Comparison of ENCODE assay signal across 12 mouse cellular contexts in the genomic region with DNA sequence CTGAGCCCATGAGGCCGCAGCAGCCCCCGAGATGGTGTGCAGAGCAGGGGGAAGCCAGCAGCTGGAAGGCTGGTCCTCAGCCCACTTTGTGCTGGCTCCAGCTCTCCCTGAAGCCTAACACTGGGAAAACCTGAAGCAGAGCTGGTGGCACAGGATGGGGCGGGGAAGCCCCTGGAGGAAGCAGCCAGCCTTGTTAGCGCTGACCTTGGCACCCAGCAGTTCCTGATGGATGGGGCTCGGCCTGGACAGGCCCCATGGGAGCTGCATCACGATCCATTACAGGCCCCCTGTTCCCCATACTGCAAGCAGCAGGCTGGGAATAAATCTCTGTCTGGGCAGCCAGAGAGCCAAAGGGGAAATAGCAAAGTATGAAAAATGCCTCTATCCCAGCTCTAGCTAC. TPM values are rescaled to one million over a fixed set of nuclear protein-coding genes. Genes with fewer than 3 reads are reported as not detected.
DNase-seq lines count a peak whose midpoint lies in the region; ATAC-seq and TF ChIP-seq lines count a peak whose summit lies in the region.
"Had no signal": no experiment of that assay in that cellular context is flagged by ENCODE, and none has a peak within 500 bp of the region (broad histone marks: within the 10 kb centered on the region; RNA-seq: fewer than 3 reads in every experiment).

No protein-coding gene starts in this region.

- ATAC-seq in lung, embryonic 14.5 days (ENCODE audit: insufficient read depth) = peak; percentile 44; the same call in 1 of the 2 replicates
- ATAC-seq: forebrain, postnatal 0 days had no signal

- peak; percentile 52 for DNase-seq in lung, embryonic 14.5 days
- DNase-seq in lung, adult 18-20 months = no peak
- DNase-seq in adrenal gland, adult 2 months = peak; percentile 62
- peak; percentile 29 for DNase-seq in embryo, embryonic 9.5 days (ENCODE audit: extremely low spot score)
- DNase-seq in mesoderm, embryonic 11.5 days (ENCODE audit: low read depth, low spot score) = peak; percentile 75
- no peak for DNase-seq in gastrocnemius, adult 18-20 months (ENCODE audit: low spot score)
- DNase-seq in testis, postnatal 14 days (ENCODE audit: low spot score) = no peak
- DNase-seq: forebrain, postnatal 0 days; thymus, postnatal 4 days had no signal

- TF ChIP-seq CTCF in lung, embryonic 14.5 days (IDR thresholded peaks at IDR 0.05; ENCODE audit: low read depth) = no peak

- H3K4me3 ChIP-seq in lung, embryonic 14.5 days (ENCODE audit: low read depth, low read length) = no peak overlapping the region
- H3K4me3 ChIP-seq: liver, embryonic 15.5 days had no signal

- no peaks in the 10 kb centered on the region for H3K36me3 ChIP-seq in lung, embryonic 14.5 days (ENCODE audit: insufficient read depth)
- H3K36me3 ChIP-seq: liver, embryonic 15.5 days had no signal

- 0 out of 2 replicates have a peak, but pooled peaks cover 2% of the 10 kb centered on the region for H3K4me1 ChIP-seq in lung, embryonic 14.5 days (ENCODE audit: insufficient read depth)
- H3K4me1 ChIP-seq: liver, embryonic 15.5 days had no signal

- H3K9ac ChIP-seq in lung, embryonic 14.5 days = no peak overlapping the region
- H3K9ac ChIP-seq: forebrain, postnatal 0 days; liver, embryonic 15.5 days had no signal

- H3K27ac ChIP-seq in lung, embryonic 14.5 days (ENCODE audit: low read depth) = no peak overlapping the region
- H3K27ac ChIP-seq: liver, embryonic 15.5 days had no signal

- H3K9me3 ChIP-seq in lung, embryonic 14.5 days (ENCODE audit: low read depth, low read length) = no peaks in the 10 kb centered on the region
- H3K9me3 ChIP-seq: liver, embryonic 15.5 days had no signal

- no peak overlapping the region for H3K4me2 ChIP-seq in lung, embryonic 14.5 days
- H3K4me2 ChIP-seq: liver, embryonic 15.5 days had no signal

- WGBS in lung, embryonic 14.5 days = 20% methylated on average over 6 of the region's 6 CpGs

- peaks cover 2% of the 10 kb centered on the region; the same call in 1 of the 2 replicates for H3K27me3 ChIP-seq in lung, embryonic 14.5 days (ENCODE audit: insufficient read depth, low read length)

RNA-seq across cellular contexts. Expression of a gene that starts 58.1 kb away (rescaled TPM):
- polyA plus RNA-seq in lung, embryonic 14.5 days (2014; fragmentation: Nextera tagmentation; extraction: Ambion mirVana) = not detected in 2 replicates
- total RNA-seq in adrenal gland, adult 2 months (2021) = not detected
- polyA plus RNA-seq in adrenal gland, adult 2 months (2012; rRNA removed) = 0.16 and 0.28 TPM in 2 replicates
- not detected for total RNA-seq in gastrocnemius, adult 18-20 months (2021)
- polyA plus RNA-seq: heart, embryonic 14.5 days; liver, embryonic 15.5 days; small intestine, adult 2 months had no signal

Comparison
In these comparisons a context has a peak if more than half of its experiments do, and no peak if none do; other contexts are left out.
1. DNase-seq: peak in lung, embryonic 14.5 days (single experiment), adrenal gland, adult 2 months (single experiment), embryo, embryonic 9.5 days (single experiment) and mesoderm, embryonic 11.5 days (single experiment); none in lung, adult 18-20 months (0 of 2), gastrocnemius, adult 18-20 months (single experiment) and testis, postnatal 14 days (single experiment).